Mouse (Mus musculus) megakaryocyte progenitor cell, adult 5-6 weeks (primary cell): Measurements from ENCODE around the gene Apbb1ip. TPM values are rescaled to one million over a fixed set of nuclear protein-coding genes. Genes with fewer than 3 reads are reported as not detected.
"Not testable (repeated sequence)": the region's sequence is repeated elsewhere in the genome, so short reads cannot be mapped to it uniquely, and the experiment has no call there.

ENCODE experiments used
- ATAC-seq: replicated peaks from 2 replicates; pipeline ENCODE4 v1.8.0; 2016; ENCODE audit warnings: mild to moderate bottlenecking, moderate TSS enrichment, inconsistent platforms; ENCODE audit not compliant: poor library complexity
- total RNA-seq, 2 experiments: library from RNA; stranded (forward) in 1 of 2; stranded (reverse) in 1 of 2; fragments of 157-497, 149-512 nt in 1 of 2; fragments of 200-1000 nt in 1 of 2; gene quantifications; 2 replicates each; pipeline versions ENCODE4 v1.2.3 to v1.2.4; 2015 to 2017

The Apbb1ip gene
- total RNA-seq, 2 experiments from 2014 or later: 15.9 to 120 TPM

- ATAC-seq: peak; percentile 54
These were observed 37.6 kb downstream of the Apbb1ip start for GRCm38 (mm10) chr2:22811466-22811865.

DNA sequence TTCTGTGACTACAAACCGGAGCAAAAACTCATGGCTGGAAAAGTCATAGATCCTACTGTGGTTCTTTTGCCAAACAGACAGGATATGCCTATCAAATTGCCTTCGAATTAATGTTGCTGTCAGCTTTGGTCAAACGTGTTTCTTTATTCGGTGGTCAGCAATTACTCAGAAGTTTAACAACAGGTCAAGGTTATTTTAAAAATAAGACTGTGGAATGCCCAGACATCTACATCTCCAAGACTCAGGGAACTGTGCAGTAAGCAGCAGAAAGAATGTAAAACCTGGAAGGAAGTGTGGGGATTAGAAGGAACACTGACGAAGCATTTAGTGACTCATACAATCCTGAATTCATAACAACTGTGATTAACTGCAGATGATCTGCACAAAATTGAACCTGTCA is 40.0 kb downstream of the Apbb1ip start:
- no peak for ATAC-seq

GRCm38 (mm10) chr2:22815674-22816073 is 41.8 kb downstream of the Apbb1ip start:
- no peak for ATAC-seq

DNA sequence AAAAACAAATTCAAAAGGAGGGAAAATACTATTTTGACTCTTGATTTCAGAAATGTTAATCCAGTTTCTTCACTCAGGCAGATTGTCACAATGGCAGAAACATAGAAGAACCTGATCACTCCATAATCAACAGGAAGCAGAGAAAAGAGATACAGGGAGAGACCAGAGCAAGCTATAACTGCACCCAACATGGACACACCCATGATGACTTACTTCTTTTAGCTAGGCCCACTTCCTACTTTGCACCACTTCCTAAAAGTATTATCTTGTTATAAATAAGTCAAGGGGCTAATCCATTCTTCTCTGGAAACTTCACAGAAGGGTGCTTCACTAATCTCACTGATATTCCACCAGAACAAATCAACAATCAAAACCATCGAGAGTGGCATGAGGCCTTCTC is 42.3 kb downstream of the Apbb1ip start:
- ATAC-seq: peak; percentile 71

GRCm38 (mm10) chr2:22822293-22822692 is 48.4 kb downstream of the Apbb1ip start:
- ATAC-seq: 0 out of 2 replicates have a peak, but pooled peaks have one; percentile 20

GRCm38 (mm10) chr2:22845514-22845913 is 71.6 kb downstream of the Apbb1ip start:
- ATAC-seq: no peak

GRCm38 (mm10) chr2:22851900-22852299 is 78.0 kb downstream of the Apbb1ip start:
- ATAC-seq: no peak

DNA sequence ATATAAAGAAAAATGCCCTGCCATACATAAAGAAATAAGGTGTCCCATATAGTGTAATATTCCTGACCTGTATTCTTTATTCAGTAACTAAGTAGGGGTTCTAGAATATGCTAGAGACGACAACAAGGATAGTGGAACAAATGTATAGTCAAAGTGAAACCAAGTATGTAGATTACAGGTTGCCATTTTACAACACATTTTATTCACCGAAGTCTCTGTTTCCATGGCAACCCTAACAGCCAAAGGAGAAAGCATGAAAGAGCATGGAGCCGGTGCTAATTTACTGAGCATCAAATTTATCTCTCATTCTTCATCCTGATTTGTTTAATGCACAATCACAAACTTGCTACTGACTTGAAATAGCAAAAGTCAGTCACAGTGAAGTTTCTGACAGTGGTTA is 83.6 kb downstream of the Apbb1ip start:
- no peak for ATAC-seq

- ATAC-seq: no peak
These were observed 88.3 kb downstream of the Apbb1ip start for GRCm38 (mm10) chr2:22862194-22862593.

DNA sequence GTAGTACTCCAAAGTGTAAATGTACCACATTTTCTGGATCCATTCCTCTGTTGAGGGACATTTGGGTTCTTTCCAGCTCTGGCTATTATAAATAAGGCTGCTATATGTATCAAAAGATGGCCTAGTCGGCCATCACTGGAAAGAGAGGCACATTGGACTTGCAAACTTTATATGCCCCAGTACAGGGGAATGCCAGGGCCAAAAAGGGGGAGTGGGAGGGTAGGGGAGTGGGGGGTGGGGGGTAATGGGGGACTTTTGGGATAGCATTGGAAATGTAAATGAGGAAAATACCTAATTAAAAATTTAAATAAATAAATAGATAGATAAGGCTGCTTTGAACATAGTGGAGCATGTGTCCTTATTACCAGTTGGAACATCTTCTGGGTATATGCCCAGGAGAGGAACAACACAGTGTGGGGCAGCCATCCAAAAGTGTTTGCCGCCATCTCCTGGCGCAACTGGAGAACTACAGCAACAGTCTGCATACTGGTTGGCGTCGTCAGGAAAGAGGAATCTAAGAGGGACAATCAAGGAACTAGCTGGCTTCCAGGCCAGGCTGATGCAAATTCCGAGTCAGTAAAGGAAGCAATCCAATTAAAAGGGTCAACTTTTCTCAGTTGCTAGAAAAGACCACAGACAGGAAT is 90.6 kb downstream of the Apbb1ip start:
- peak; percentile 97 for ATAC-seq

- ATAC-seq: peak; percentile 60
These were observed 91.9 kb downstream of the Apbb1ip start for GRCm38 (mm10) chr2:22865818-22866217.

GRCm38 (mm10) chr2:22866894-22867424 is 93.1 kb downstream of the Apbb1ip start:
- ATAC-seq: no peak

- ATAC-seq: no peak
These were observed 99.3 kb downstream of the Apbb1ip start for GRCm38 (mm10) chr2:22873159-22873558.

DNA sequence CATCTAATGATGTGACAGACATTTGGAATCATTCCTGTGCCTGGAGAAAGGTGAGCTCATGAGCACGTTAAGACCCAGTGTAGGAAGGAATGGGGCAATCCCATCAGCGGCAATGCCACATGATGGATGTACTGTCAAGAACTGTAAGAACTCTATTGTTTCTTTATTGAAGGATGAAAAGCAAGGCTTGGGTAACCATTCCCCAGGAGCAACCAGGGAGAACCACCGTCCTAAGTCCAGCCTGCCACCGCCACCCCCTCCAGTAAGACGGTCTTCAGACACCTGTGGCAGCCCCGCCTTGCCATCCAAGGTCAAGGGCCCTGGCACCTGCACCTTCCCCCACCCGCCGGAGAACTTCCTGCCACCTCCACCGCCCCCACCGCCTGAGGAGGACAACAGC is 100.7 kb downstream of the Apbb1ip start:
- no peak for ATAC-seq

DNA sequence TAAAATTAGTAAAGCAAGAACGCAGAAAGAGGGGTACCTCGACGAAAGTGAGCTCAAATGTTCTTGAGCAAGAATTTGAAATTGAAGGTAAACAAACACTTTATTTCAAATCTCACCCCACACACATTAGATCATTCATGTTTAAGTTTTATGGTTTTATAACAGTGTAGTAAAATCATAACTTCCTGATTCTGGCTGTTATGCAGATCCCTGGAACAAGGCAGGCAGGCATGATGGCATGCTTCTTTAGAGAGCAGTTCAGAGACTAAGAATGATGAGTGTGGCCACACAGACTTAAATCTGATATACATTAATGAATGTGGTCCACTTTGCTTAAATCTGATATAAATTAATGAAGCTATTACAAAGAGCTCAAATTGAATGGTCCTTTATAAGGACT is 102.7 kb downstream of the Apbb1ip start:
- no peak for ATAC-seq

- ATAC-seq: no peak
These were observed 104.9 kb downstream of the Apbb1ip start for GRCm38 (mm10) chr2:22878781-22879180.

GRCm38 (mm10) chr2:22880726-22881125 is 106.8 kb downstream of the Apbb1ip start:
- not testable (repeated sequence) for ATAC-seq

- no peak; the same call in 1 of the 2 replicates for ATAC-seq
These were observed 121.0 kb downstream of the Apbb1ip start for GRCm38 (mm10) chr2:22894932-22895281.

GRCm38 (mm10) chr2:22895282-22896273 is 121.7 kb downstream of the Apbb1ip start, which contains the start of gene Pdss1:
Pdss1 (plus strand) TSS chr2:22895522.
- ATAC-seq: peak; percentile 95

DNA sequence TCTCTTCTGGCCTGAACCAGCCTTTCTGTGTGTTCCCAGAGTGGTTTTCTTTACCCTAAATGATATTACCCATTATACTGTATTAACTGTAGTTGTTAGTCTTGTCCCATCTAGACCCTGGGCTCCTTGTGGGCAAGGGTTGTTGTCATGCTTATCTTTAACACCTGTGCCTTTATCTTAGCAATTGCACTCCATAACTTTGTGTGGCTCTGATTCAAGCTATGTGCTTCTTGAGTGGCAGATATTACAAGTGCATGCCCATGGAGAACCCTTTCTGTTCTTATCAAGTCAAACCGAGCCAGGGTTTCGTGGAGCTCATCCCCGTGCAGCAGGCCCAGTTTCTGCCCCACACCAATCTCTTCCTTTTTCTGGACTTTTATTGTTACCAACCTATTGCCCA is 130.1 kb downstream of the Apbb1ip start:
- peak; percentile 91 for ATAC-seq

- no peak for ATAC-seq
These were observed 140.5 kb downstream of the Apbb1ip start for GRCm38 (mm10) chr2:22914421-22914820.

DNA sequence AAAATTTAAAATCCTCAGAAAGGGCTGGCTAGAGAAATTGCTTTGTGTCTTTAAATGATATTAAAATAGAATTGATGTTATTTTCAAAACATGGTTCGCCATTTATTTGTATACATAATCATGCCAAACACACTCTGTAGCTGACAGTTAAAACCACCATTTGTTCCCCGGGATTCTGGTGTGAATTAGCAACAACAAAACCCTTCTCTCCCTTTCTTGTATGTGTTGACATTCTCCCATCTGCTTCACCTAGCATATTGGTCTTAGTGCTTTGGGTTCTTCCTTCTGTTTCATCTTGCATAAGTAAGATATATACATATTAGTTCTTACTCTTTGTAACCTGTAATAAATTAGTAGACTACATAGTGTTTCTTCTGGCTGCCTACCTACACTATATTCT is 144.8 kb downstream of the Apbb1ip start:
- ATAC-seq: no peak
